Mouse (Mus musculus) intestine, embryonic 16.5 days (tissue): ENCODE data around the gene Cabcoco1. TPM values are rescaled to one million over a fixed set of nuclear protein-coding genes. Genes with fewer than 3 reads are reported as not detected.

Source experiments
- ATAC-seq: fragments of 200-750 bp; cut with Nextera tagmentation; 2 replicates; pipeline ENCODE4 v1.8.0; 2017; ENCODE audit warnings: moderate TSS enrichment, moderate library complexity
- H3K27ac ChIP-seq: fragments of 300-500 bp; sonication (generic); 2 replicates; pipeline ENCODE4 v1.5.1; 2014; ENCODE audit warnings: mild to moderate bottlenecking, low read length
- H3K27me3 ChIP-seq: fragments of 300-500 bp; sonication (generic); replicated peaks from 2 replicates; pipeline ENCODE4 v1.6.1; 2014; ENCODE audit warnings: low read length, control low read depth, mixed read lengths; ENCODE audit not compliant: control insufficient read depth, insufficient read depth
- H3K36me3 ChIP-seq: fragments of 300-500 bp; sonication (generic); 2 replicates; pipeline ENCODE4 v1.6.1; 2014; ENCODE audit warnings: low read length, control low read depth; ENCODE audit not compliant: control insufficient read depth, insufficient read depth
- H3K4me1 ChIP-seq: fragments of 300-500 bp; sonication (generic); 2 replicates; pipeline ENCODE4 v1.6.1; 2014; ENCODE audit warnings: low read length, control low read depth, mixed read lengths; ENCODE audit not compliant: control insufficient read depth, insufficient read depth
- H3K4me2 ChIP-seq: fragments of 300-500 bp; sonication (generic); 2 replicates; pipeline ENCODE4 v1.6.1; 2014; ENCODE audit warnings: low read depth, low read length, control low read depth
- H3K4me3 ChIP-seq: fragments of 300-500 bp; sonication (generic); 2 replicates; pipeline ENCODE4 v1.5.1; 2014; ENCODE audit warnings: mild to moderate bottlenecking, low read length
- H3K9ac ChIP-seq: fragments of 300-500 bp; sonication (generic); 2 replicates; pipeline ENCODE4 v1.6.1; 2014; ENCODE audit warnings: low read depth, low read length
- H3K9me3 ChIP-seq: fragments of 300-500 bp; sonication (generic); 2 replicates; pipeline ENCODE4 v1.6.1; 2016; ENCODE audit warnings: low read length, control low read depth; ENCODE audit not compliant: control insufficient read depth
- WGBS: fragments of 180-500 bp; shearing (Covaris S2); extraction: QIAGEN DNeasy Blood & Tissue Kit; methylation state at CpG from one replicate; pipeline ENCODE4 v1.1.7; 2014; 5-methylcytosine and 5-hydroxymethylcytosine counted together
- polyA plus RNA-seq: library from polyadenylated mRNA; unstranded; fragments of >200 nt; fragmentation: Nextera tagmentation; extraction: Ambion mirVana; gene quantifications from 2 replicates; pipeline ENCODE4 v1.2.1, GENCODE M21; 2015

Gene Cabcoco1
- polyA plus RNA-seq, 1 experiment from 2014 or later = 8.4 TPM

- no peak for ATAC-seq
- Histone ChIP-seq H3K36me3 (no peaks in the 10 kb centered on the region), H3K9ac (no peak overlapping the region), H3K4me3 (no peak overlapping the region), H3K27me3 (no peaks in the 10 kb centered on the region), H3K4me2 (no peak overlapping the region), H3K4me1 (no peaks in the 10 kb centered on the region), H3K9me3 (no peaks in the 10 kb centered on the region), H3K27ac (no peak overlapping the region)
- 75% methylated on average over 4 of the region's 4 CpGs for WGBS
These were observed 19.6 kb downstream of the Cabcoco1 start for GRCm38 (mm10) chr10:68522106-68522505.

GRCm38 (mm10) chr10:68512433-68513019 is 29.2 kb downstream of the Cabcoco1 start:
- H3K27ac ChIP-seq = no peak overlapping the region
- no peak for ATAC-seq
- H3K4me3 ChIP-seq = no peak overlapping the region
- H3K9me3 ChIP-seq = no peaks in the 10 kb centered on the region
- H3K9ac ChIP-seq = no peak overlapping the region
- WGBS = 82% methylated on average over 8 of the region's 8 CpGs
- H3K36me3 ChIP-seq = no peaks in the 10 kb centered on the region
- no peaks in the 10 kb centered on the region for H3K27me3 ChIP-seq
- H3K4me2 ChIP-seq = no peak overlapping the region
- no peaks in the 10 kb centered on the region for H3K4me1 ChIP-seq

GRCm38 (mm10) chr10:68507741-68508140 is 34.0 kb downstream of the Cabcoco1 start:
- H3K9ac ChIP-seq = no peak overlapping the region

GRCm38 (mm10) chr10:68506242-68506641 is 35.5 kb downstream of the Cabcoco1 start:
- Histone ChIP-seq H3K4me3 (no peak overlapping the region), H3K4me2 (no peak overlapping the region), H3K9ac (no peak overlapping the region), H3K27me3 (no peaks in the 10 kb centered on the region), H3K9me3 (no peaks in the 10 kb centered on the region), H3K4me1 (no peaks in the 10 kb centered on the region), H3K27ac (no peak overlapping the region), H3K36me3 (no peaks in the 10 kb centered on the region)
- no peak for ATAC-seq
- 91% methylated on average over 4 of the region's 4 CpGs for WGBS

More at GRCm38 (mm10) chr10:68507741-68508140, 34.0 kb downstream of the Cabcoco1 start:
- H3K27ac ChIP-seq = no peak overlapping the region
- no peaks in the 10 kb centered on the region for H3K4me1 ChIP-seq
- no peak overlapping the region for H3K4me2 ChIP-seq
- H3K27me3 ChIP-seq = no peaks in the 10 kb centered on the region
- H3K9me3 ChIP-seq = no peaks in the 10 kb centered on the region
- H3K36me3 ChIP-seq = no peaks in the 10 kb centered on the region
- 88% methylated on average over 3 of the region's 3 CpGs for WGBS
- no peak for ATAC-seq
- no peak overlapping the region for H3K4me3 ChIP-seq

- Histone ChIP-seq H3K4me3 (no peak overlapping the region), H3K27me3 (no peaks in the 10 kb centered on the region), H3K9ac (no peak overlapping the region), H3K9me3 (no peaks in the 10 kb centered on the region), H3K4me1 (no peaks in the 10 kb centered on the region), H3K4me2 (no peak overlapping the region), H3K27ac (no peak overlapping the region), H3K36me3 (no peaks in the 10 kb centered on the region)
- 83% methylated on average over 9 of the region's 9 CpGs for WGBS
- no peak for ATAC-seq
These were observed 37.0 kb downstream of the Cabcoco1 start for GRCm38 (mm10) chr10:68504586-68505152.

GRCm38 (mm10) chr10:68501067-68501466 is 40.6 kb downstream of the Cabcoco1 start:
- no peak overlapping the region for H3K9ac ChIP-seq
- no peaks in the 10 kb centered on the region for H3K9me3 ChIP-seq
- no peaks in the 10 kb centered on the region for H3K4me1 ChIP-seq
- ATAC-seq = no peak
- WGBS = 79% methylated on average over 6 of the region's 6 CpGs
- no peak overlapping the region for H3K27ac ChIP-seq
- no peak overlapping the region for H3K4me3 ChIP-seq
- no peaks in the 10 kb centered on the region for H3K36me3 ChIP-seq
- no peaks in the 10 kb centered on the region for H3K27me3 ChIP-seq
- H3K4me2 ChIP-seq = no peak overlapping the region

GRCm38 (mm10) chr10:68495246-68495645 is 46.5 kb downstream of the Cabcoco1 start:
- Histone ChIP-seq H3K9me3 (no peaks in the 10 kb centered on the region), H3K4me1 (0 out of 2 replicates have a peak, but pooled peaks cover 6% of the 10 kb centered on the region), H3K36me3 (no peaks in the 10 kb centered on the region), H3K27ac (no peak overlapping the region), H3K4me3 (no peak overlapping the region), H3K9ac (no peak overlapping the region), H3K27me3 (no peaks in the 10 kb centered on the region), H3K4me2 (no peak overlapping the region)
- WGBS = 87% methylated on average over 2 of the region's 2 CpGs
- ATAC-seq = no peak

GRCm38 (mm10) chr10:68491557-68491956 is 50.1 kb downstream of the Cabcoco1 start:
- 52% methylated on average over 11 of the region's 11 CpGs for WGBS
- Histone ChIP-seq H3K4me3 (no peak overlapping the region), H3K27me3 (no peaks in the 10 kb centered on the region), H3K9me3 (no peaks in the 10 kb centered on the region), H3K4me1 (0 out of 2 replicates have a peak, but pooled peaks cover 6% of the 10 kb centered on the region), H3K4me2 (no peak overlapping the region), H3K27ac (peak overlapping the region; percentile 40; the same call in 1 of the 2 replicates), H3K9ac (no peak overlapping the region), H3K36me3 (no peaks in the 10 kb centered on the region)
- peak; percentile 62 for ATAC-seq

- no peak overlapping the region for H3K4me2 ChIP-seq
- no peak for ATAC-seq
- H3K9ac ChIP-seq = no peak overlapping the region
- H3K4me1 ChIP-seq = 0 out of 2 replicates have a peak, but pooled peaks cover 6% of the 10 kb centered on the region
- no peaks in the 10 kb centered on the region for H3K9me3 ChIP-seq
- H3K36me3 ChIP-seq = no peaks in the 10 kb centered on the region
- no peak overlapping the region for H3K4me3 ChIP-seq
- WGBS = 44% methylated on average over 6 of the region's 6 CpGs
- no peaks in the 10 kb centered on the region for H3K27me3 ChIP-seq
- 0 out of 2 replicates have a peak overlapping the region, but pooled peaks have one; percentile 63 for H3K27ac ChIP-seq
These were observed 50.9 kb downstream of the Cabcoco1 start for GRCm38 (mm10) chr10:68490781-68491180.
